Mouse (Mus musculus) embryonic fibroblast, embryonic 13.5 days (primary cell): ENCODE results near the gene Slc26a8.

Source experiments
- CTCF ChIP-seq: IDR thresholded peaks from 2 replicates; pipeline ENCODE4 v1.5.1; 2011; ENCODE audit warnings: mild to moderate bottlenecking, control low read depth, low read length, moderate library complexity, borderline replicate concordance; ENCODE audit not compliant: insufficient read depth
- POLR2A ChIP-seq: IDR thresholded peaks from 2 replicates; pipeline ENCODE4 v1.6.1; 2011; ENCODE audit warnings: low read depth, mild to moderate bottlenecking, control low read depth, low read length, moderate library complexity

DNA sequence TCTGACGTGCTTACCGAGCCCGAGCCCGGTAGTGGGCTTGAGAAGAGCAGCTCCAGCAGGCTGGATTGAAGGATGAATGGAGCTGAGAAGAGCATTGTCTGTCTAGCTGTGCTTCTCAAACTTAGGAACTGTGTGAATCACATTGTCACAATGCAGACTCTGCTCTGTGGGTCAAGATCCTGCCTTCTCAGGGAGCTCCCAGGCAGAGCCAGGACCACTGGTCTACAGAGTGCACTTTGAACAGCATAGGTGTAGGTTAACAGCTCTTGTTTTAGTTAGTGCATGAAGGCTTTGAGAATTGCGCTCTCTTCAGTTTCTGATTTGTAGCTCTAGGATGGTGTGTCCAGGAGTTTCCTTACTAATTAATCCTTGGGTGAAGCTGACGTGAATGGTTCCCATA, 21.2 kb upstream of the Slc26a8 start:
- TF ChIP-seq CTCF, result no peak
- no peak for TF ChIP-seq POLR2A
